Mouse (Mus musculus) ovary, postnatal 36 days (tissue): ENCODE results near the gene Il1r1.
"Not testable (repeated sequence)": the region's sequence is repeated elsewhere in the genome, so short reads cannot be mapped to it uniquely, and the experiment has no call there.

Experiments
- DNase-seq: peaks from one replicate; pipeline ENCODE4 v3.0.0; 2022; ENCODE audit warnings: low spot score, mixed read lengths

Gene Il1r1

GRCm38 (mm10) chr1:40271052-40271451 is 46.2 kb downstream of the Il1r1 start:
- DNase-seq = no peak

DNA sequence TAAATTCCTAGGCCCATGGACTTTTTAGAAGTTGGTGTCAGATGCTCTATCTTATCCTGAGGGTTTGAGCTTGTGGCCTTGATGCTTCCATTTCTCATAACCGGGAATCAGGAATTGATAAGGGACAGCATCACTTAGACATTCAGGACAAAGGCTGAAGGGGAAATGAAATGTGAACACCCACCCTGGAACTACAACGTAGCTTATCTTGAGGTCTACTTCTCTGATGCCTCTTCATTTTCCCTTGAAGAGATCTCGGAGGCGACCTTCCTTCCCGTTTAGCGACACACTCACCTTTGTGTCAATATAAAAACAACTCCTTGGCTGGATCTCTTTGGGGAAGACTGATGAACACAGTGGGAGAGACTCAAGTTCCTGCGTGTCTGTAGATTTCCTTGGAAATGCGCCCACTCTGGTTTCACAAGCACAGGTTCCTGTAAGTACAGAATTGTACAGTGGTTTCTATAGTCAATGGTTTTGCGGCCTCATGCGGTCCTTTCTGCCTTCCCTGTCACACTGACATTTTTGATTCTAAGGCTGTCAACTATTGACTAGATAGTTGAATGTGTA is 46.7 kb downstream of the Il1r1 start:
- no peak for DNase-seq

GRCm38 (mm10) chr1:40272204-40272603 is 47.3 kb downstream of the Il1r1 start:
- DNase-seq = no peak

- no peak for DNase-seq
Observed at GRCm38 (mm10) chr1:40273491-40273890, 48.6 kb downstream of the Il1r1 start.

DNA sequence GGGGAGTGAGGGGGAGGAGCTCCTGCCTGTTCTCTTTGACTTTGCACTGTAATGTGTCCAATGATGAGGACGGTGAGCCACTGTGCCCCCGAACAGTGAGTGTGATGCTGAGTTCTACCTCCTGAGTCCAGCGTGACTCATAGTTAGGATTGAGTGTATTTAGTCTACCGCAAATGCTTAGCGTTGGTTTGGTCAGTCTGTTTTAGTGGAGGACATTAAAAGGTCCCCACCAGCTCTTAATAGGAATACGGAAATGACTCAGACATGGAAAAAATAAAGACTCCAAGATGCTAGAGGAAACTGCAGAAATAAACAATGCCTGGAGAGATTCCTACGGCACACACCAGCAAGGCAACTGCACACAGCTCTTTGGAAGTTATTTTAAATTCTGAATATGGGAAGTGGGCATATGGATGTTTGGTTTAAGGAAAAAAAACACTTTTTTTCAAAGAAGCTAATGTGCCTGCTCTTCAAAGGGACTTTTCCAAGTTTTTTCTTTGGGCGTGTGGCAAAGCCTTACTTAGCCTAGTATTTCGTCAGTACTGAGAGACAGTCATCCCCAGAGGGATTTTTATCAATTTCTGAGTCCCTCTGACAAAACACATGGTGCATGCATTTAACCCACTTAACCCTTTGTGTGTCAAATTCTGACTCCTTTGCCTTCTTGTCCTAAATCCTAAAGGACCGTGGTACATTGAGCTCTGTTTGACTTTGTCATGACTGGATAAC is 50.6 kb downstream of the Il1r1 start:
- no peak for DNase-seq

GRCm38 (mm10) chr1:40277944-40278343 is 53.1 kb downstream of the Il1r1 start:
- no peak for DNase-seq

DNA sequence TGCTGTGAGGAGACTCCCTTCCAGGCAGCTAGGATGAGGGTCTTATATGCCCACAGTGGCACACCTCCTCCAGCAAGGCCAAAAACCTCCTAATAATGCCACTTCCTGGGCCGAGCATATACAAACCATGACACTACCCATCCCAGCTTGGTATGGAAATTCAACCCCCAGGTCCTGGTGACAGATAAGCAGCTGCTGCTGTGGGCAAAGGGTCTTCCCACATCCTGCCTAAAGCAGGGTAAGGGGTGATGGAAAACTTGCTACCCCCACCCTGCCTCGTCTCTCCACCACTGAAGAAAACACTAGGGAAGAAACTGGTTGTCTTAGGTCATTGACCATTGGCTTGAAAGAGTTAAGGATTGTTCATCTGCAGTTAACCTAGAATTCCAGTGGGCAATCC is 53.8 kb downstream of the Il1r1 start:
- no peak for DNase-seq

DNA sequence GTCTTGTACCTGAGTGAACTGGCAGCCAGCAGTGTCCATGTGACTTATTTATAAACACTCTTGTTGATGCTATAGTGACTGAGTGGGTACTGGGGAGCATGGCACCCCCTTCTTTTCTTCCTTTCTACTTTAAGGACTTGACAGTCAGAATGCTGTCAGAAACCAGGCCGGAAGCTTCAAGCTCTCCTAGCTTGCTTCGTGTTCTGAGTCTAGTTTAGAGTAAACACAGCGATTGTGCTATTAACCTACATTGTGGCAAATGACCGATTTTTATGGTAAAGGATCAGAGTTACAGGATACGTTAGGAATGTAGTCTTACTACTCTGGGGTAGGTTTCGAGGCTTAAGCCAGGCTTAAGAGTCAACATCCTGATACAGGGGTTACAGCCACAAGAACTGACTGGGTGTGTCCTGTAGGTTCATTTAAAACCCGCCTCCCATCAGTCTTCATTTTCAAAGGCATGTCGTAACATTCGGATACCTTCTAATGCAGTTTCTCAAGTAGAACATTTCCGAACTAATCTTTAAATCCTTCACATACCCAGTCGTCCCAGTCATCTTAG is 54.4 kb downstream of the Il1r1 start:
- no peak for DNase-seq

GRCm38 (mm10) chr1:40281950-40282349 is 57.1 kb downstream of the Il1r1 start:
- no peak for DNase-seq

DNA sequence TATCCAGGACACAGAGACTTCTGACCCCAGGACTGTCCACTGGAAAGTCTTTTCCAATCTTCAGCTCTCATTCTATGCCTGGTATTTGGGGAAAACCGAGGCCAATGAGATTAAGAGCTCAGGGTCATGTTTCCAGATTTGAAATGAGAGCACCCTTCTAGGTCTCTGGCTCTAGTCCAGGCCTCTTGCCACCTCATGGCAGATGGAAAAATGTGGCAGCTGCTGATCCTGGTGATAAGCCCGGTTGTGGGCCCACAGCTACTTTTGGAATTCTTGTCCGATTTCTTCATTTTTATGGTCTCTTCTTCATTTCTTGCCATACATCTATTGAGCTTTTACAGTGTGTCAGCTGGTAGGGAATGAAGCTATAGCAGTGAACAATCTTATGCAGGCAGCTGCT is 57.5 kb downstream of the Il1r1 start:
- no peak for DNase-seq

GRCm38 (mm10) chr1:40283995-40284394 is 59.1 kb downstream of the Il1r1 start:
- DNase-seq = no peak

GRCm38 (mm10) chr1:40290489-40291255 is 65.8 kb downstream of the Il1r1 start:
- DNase-seq = no peak

GRCm38 (mm10) chr1:40292231-40292630 is 67.4 kb downstream of the Il1r1 start:
- DNase-seq = no peak

DNA sequence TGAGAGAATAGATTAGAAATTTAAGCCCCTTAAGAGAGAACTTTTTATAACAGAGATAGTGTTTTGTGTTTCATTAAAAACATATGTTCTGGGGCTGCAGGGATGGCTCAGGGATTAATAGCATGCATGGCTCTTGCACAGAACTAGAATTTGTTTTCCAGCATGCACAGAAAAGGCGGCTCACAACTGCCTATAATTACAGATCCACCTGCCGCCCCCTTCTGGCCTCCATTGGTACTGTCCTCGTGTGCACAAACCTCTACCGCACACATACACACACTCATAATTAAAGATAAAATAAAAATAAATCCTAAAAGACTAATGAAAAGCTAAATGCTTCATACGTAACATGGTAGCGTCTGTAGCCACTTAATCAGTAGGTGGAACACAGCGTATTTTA is 69.0 kb downstream of the Il1r1 start:
- no peak for DNase-seq

- no peak for DNase-seq
Observed at GRCm38 (mm10) chr1:40294824-40295223, 69.9 kb downstream of the Il1r1 start.

GRCm38 (mm10) chr1:40298053-40298452 is 73.2 kb downstream of the Il1r1 start:
- DNase-seq = no peak

- DNase-seq = no peak
Observed at GRCm38 (mm10) chr1:40303179-40303866, 78.4 kb downstream of the Il1r1 start.

DNA sequence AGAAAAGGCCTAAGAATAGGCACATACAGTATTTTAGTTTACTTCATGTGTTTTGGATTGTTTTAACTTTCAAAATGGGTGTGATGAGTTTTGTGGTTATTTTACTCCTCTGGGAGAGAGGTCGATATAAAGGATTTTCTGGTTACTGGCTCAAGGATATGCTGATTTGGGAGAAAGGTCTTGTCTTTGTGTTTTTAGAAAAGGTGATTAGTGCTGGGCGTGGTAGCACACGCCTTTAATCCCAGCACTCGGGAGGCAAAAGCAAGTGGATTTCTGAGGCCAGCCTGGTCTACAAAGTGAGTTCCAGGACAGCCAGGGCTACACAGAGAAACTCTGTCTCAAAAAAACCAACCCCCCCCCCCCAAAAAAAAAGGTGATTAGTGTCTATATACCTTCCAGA is 79.4 kb downstream of the Il1r1 start:
- not testable (repeated sequence) for DNase-seq

DNA sequence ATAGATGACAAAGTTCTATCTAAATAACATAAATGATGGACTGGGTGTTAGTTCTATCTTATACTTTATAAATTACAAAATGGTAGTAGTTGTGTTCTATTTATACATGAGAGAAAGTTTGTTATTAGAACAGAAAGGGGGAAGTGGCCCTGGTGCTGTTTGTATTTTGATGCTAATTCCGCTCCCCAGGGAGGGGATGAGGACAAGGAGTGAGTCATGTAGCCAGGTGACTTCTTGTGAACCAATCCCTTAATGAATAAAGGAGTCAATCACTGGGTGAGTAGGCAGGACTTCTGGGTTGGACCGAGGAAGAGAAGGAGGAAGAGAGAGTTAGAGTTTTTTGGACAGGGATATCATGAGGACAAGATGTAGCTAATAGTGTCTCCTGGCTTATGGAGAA is 81.2 kb downstream of the Il1r1 start:
- no peak for DNase-seq

- no peak for DNase-seq
Observed at GRCm38 (mm10) chr1:40311123-40311522, 86.2 kb downstream of the Il1r1 start.

- no peak for DNase-seq
Observed at GRCm38 (mm10) chr1:40311625-40312024, 86.7 kb downstream of the Il1r1 start.

GRCm38 (mm10) chr1:40314016-40314415 is 89.1 kb downstream of the Il1r1 start:
- no peak for DNase-seq
